ENCODE assay signal across 18 mouse cellular contexts in genomic region chr1:35162506-35162905, GRCm38 (mm10).
DNase-seq lines count a peak whose midpoint lies in the region; TF ChIP-seq lines count a peak whose summit lies in the region.
"Had no signal": no experiment of that assay in that cellular context is flagged by ENCODE, and none has a peak within 500 bp of the region (broad histone marks: within the 10 kb centered on the region; RNA-seq: fewer than 3 reads in every experiment).

No protein-coding gene starts in this region.

- no peak for TF ChIP-seq CTCF in layer of hippocampus, adult 2 months (conservative IDR thresholded peaks at IDR 0.05)

- no peak overlapping the region for H3K4me3 ChIP-seq in layer of hippocampus, adult 2 months
- H3K4me3 ChIP-seq: embryonic facial prominence, embryonic 13.5 days; gastrocnemius, adult 2 months; intestine, embryonic 15.5 days; limb, embryonic 15.5 days had no signal

- no peak overlapping the region for H3K27ac ChIP-seq in layer of hippocampus, adult 2 months
- H3K27ac ChIP-seq: embryonic facial prominence, embryonic 13.5 days; gastrocnemius, adult 2 months; hindbrain, embryonic 14.5 days; intestine, embryonic 15.5 days; limb, embryonic 15.5 days had no signal

- peak; percentile 11 to 50 for DNase-seq in layer of hippocampus, adult 2 months (ENCODE audit: low spot score in 2 of 2)
- DNase-seq in layer of hippocampus, postnatal 25 days (ENCODE audit: extremely low spot score in 1 of 2, low spot score in 1 of 2), result no peak
- DNase-seq in frontal cortex, postnatal 10 days (ENCODE audit: low spot score in 2 of 2), result peak; percentile 9 to 35
- peak; percentile 8 to 87 for DNase-seq in left cerebral cortex, adult 8-10 months (ENCODE audit: low spot score in 2 of 2)
- peak; percentile 50 for DNase-seq in right cerebral cortex, postnatal 25 days
- no peak for DNase-seq in gastrocnemius, postnatal 25 days
- DNase-seq in ovary, postnatal 10 days (ENCODE audit: low spot score), result no peak
- no peak for DNase-seq in cerebellum, postnatal 36 days
- DNase-seq: adrenal gland, postnatal 10 days; cerebellum, adult 2 months; gastrocnemius, adult 2 months; heart, postnatal 10 days; liver, postnatal 0 days; thymus, adult 18-20 months had no signal

Comparison
In these comparisons a context has a peak if more than half of its experiments do, and no peak if none do; other contexts are left out.
1. DNase-seq: peak in layer of hippocampus, adult 2 months (2 of 2), frontal cortex, postnatal 10 days (2 of 2), left cerebral cortex, adult 8-10 months (2 of 2) and right cerebral cortex, postnatal 25 days (single experiment); none in layer of hippocampus, postnatal 25 days (0 of 2), gastrocnemius, postnatal 25 days (single experiment), ovary, postnatal 10 days (single experiment) and cerebellum, postnatal 36 days (0 of 2).